Mouse (Mus musculus): ENCODE results near the gene Amph.

DNA sequence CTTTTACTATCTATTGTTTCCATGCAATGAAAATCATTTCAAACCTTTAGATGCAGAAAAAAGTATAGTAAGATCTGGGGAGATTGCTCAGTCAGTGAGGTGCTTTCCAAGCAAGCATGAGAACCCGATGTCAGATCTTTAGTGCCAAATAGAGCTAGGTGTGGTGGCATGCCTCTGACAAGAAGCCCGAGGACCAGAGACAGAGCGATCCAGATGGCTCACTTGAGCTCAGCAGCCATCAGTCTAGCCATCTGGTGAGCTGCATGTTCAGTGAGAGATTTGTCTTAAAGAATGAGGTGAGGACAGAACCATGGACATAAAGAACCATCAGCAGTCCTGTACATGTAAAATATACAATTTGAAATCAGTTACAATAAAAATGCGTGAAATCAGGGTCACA is 149.1 kb downstream of the Amph start:
- TF ChIP-seq POLR2A (IDR thresholded peaks at IDR 0.05; ENCODE audit: low read depth, low read length) (no peak), CTCF (IDR thresholded peaks at IDR 0.05; ENCODE audit: extremely low read depth, insufficient read length, insufficient replicate concordance, low read depth, low read length) (no peak)
